Comparison of ENCODE assay signal across 11 mouse cellular contexts in the genomic region with DNA sequence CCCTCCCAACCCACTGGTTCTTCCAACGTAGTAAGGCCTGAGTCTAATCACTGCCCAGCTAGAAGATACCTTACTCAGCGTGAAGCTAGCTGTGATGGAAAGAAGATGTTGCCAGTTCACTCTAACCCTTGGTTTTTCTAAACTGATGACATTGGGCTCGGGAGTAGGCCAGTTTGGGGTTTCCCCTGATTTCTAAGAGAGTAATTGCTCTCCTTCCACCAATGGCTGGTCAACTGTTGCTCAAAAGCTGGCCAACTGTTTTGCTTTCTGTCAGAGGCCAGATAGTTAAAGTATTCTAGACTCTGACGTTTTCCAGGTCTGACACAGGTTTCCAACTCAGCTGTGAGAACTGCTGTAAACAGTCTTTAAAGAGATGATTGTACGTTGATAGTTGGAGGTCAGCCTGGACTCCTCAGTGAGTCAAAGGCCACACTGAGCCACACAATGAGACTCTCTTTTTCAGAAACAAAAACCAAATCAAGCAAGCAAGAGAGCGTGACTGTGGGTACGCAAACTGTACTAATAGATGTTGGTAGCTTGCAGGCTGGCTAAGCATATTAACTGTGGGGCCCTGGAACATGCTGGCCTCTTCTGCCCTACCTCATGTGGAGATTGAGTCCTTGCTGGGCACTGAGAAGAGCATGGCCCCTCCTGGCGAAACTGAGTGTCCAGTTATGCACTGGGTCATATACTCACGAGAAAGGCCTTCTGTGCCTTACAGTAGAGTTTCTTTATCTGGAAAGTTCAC. TPM values are rescaled to one million over a fixed set of nuclear protein-coding genes. Genes with fewer than 3 reads are reported as not detected.
A peak's percentile ranks its signal among the peaks of the same experiment; 100 is the strongest.
DNase-seq lines count a peak whose midpoint lies in the region; ATAC-seq and TF ChIP-seq lines count a peak whose summit lies in the region.
"Had no signal": no experiment of that assay in that cellular context is flagged by ENCODE, and none has a peak within 500 bp of the region (broad histone marks: within the 10 kb centered on the region; RNA-seq: fewer than 3 reads in every experiment).

No protein-coding gene starts in this region.

- peak overlapping the region; percentile 97 for H3K4me3 ChIP-seq in gastrocnemius, adult 2 months
- H3K4me3 ChIP-seq in liver, embryonic 13.5 days (replicated peaks), result no peak overlapping the region
- no peak overlapping the region for H3K4me3 ChIP-seq in liver, embryonic 12.5 days
- H3K4me3 ChIP-seq in brown adipose tissue, adult 24 weeks (ENCODE audit: insufficient read depth, low read depth, low read length), result peak overlapping the region; percentile 27; the same call in 1 of the 2 replicates
- H3K4me3 ChIP-seq in forebrain, embryonic 13.5 days, result no peak overlapping the region
- H3K4me3 ChIP-seq: limb, embryonic 15.5 days had no signal

- TF ChIP-seq CTCF in gastrocnemius, adult 2 months (IDR thresholded peaks at IDR 0.05), result no peak

- DNase-seq in gastrocnemius, adult 2 months, result no peak
- DNase-seq in gastrocnemius, postnatal 25 days, result no peak
- no peak for DNase-seq in liver, embryonic 13.5 days
- DNase-seq in kidney, postnatal 14 days, result peak; percentile 48
- DNase-seq in embryo, embryonic 10 days (ENCODE audit: low spot score), result no peak
- DNase-seq: right cerebral cortex, adult 18-20 months; thymus, adult 18-20 months had no signal

- no peaks in the 10 kb centered on the region for H3K9me3 ChIP-seq in liver, embryonic 13.5 days (replicated peaks)
- no peaks in the 10 kb centered on the region for H3K9me3 ChIP-seq in liver, embryonic 12.5 days (replicated peaks)
- H3K9me3 ChIP-seq in forebrain, embryonic 13.5 days (replicated peaks), result no peaks in the 10 kb centered on the region
- H3K9me3 ChIP-seq: limb, embryonic 15.5 days had no signal

- peak overlapping the region; percentile 39 for H3K27ac ChIP-seq in gastrocnemius, adult 2 months
- H3K27ac ChIP-seq in liver, embryonic 13.5 days, result no peak overlapping the region
- no peak overlapping the region for H3K27ac ChIP-seq in liver, embryonic 12.5 days
- peak overlapping the region; percentile 70 for H3K27ac ChIP-seq in brown adipose tissue, adult 24 weeks (replicated peaks; ENCODE audit: low read depth, low read length)
- no peak overlapping the region for H3K27ac ChIP-seq in forebrain, embryonic 13.5 days
- H3K27ac ChIP-seq: limb, embryonic 15.5 days had no signal

- intact Hi-C loops in gastrocnemius, adult 2 months (cut with DNase I), result loop anchor here (10.0 kb wide), 1 partner anchor 68 kb away; no protein-coding TSS in a partner anchor

- H3K4me2 ChIP-seq in liver, embryonic 13.5 days, result peak overlapping the region; percentile 17; the same call in 1 of the 2 replicates
- H3K4me2 ChIP-seq in liver, embryonic 12.5 days, result no peak overlapping the region
- no peak overlapping the region for H3K4me2 ChIP-seq in forebrain, embryonic 13.5 days
- H3K4me2 ChIP-seq: limb, embryonic 15.5 days had no signal

- H3K4me1 ChIP-seq in liver, embryonic 13.5 days (replicated peaks), result peaks cover 50% of the 10 kb centered on the region
- peaks cover 48% of the 10 kb centered on the region for H3K4me1 ChIP-seq in liver, embryonic 12.5 days
- peaks cover 39% of the 10 kb centered on the region for H3K4me1 ChIP-seq in brown adipose tissue, adult 24 weeks (ENCODE audit: control insufficient read depth, insufficient read depth, insufficient read length, low read length)
- peaks cover 14% of the 10 kb centered on the region for H3K4me1 ChIP-seq in forebrain, embryonic 13.5 days

- H3K36me3 ChIP-seq in liver, embryonic 13.5 days, result no peaks in the 10 kb centered on the region
- no peaks in the 10 kb centered on the region for H3K36me3 ChIP-seq in liver, embryonic 12.5 days
- no peaks in the 10 kb centered on the region for H3K36me3 ChIP-seq in forebrain, embryonic 13.5 days (ENCODE audit: poor library complexity, severe bottlenecking)
- H3K36me3 ChIP-seq: limb, embryonic 15.5 days had no signal

- no peak overlapping the region for H3K9ac ChIP-seq in liver, embryonic 13.5 days
- H3K9ac ChIP-seq in liver, embryonic 12.5 days, result no peak overlapping the region
- no peak overlapping the region for H3K9ac ChIP-seq in forebrain, embryonic 13.5 days
- H3K9ac ChIP-seq: limb, embryonic 15.5 days had no signal

- WGBS in liver, embryonic 13.5 days (ENCODE audit: insufficient replicate concordance), result 54% methylated on average over 9 of the region's 9 CpGs
- WGBS in liver, embryonic 12.5 days (ENCODE audit: insufficient replicate concordance), result 57% methylated on average over 9 of the region's 9 CpGs
- WGBS in forebrain, embryonic 13.5 days, result 67% methylated on average over 9 of the region's 9 CpGs

- no peak for ATAC-seq in liver, embryonic 13.5 days (ENCODE audit: low read depth)
- no peak for ATAC-seq in liver, embryonic 12.5 days
- ATAC-seq in forebrain, embryonic 13.5 days, result no peak

- H3K27me3 ChIP-seq in liver, embryonic 13.5 days, result peaks cover 39% of the 10 kb centered on the region
- peaks cover 36% of the 10 kb centered on the region for H3K27me3 ChIP-seq in liver, embryonic 12.5 days (replicated peaks)
- peaks cover 19% of the 10 kb centered on the region for H3K27me3 ChIP-seq in forebrain, embryonic 13.5 days
- H3K27me3 ChIP-seq: limb, embryonic 15.5 days had no signal

RNA-seq across cellular contexts. Expression of a gene that starts 2.9 kb away (rescaled TPM):
- 10 to 100 TPM in 1 of 2 experiments, 1 to 10 TPM in 1; 8.6 to 15.2 TPM for total RNA-seq in gastrocnemius, adult 2 months (2021)
- total RNA-seq in gastrocnemius, postnatal 25 days (2021), result 10 to 100 TPM in 1 of 2 experiments, 1 to 10 TPM in 1; 7.9 to 10.7 TPM
- 0.71 and 0.78 TPM in 2 replicates for polyA plus RNA-seq in liver, embryonic 13.5 days (2015; fragmentation: Nextera tagmentation; extraction: Ambion mirVana)
- polyA plus RNA-seq in liver, embryonic 12.5 days (2016; fragmentation: Nextera tagmentation; extraction: Ambion mirVana), result 1.2 and 1.3 TPM in 2 replicates
- polyA plus RNA-seq in brown adipose tissue, adult 24 weeks (2012; ENCODE audit: insufficient read depth, insufficient read length, missing spikeins), result 10.9 and 13.1 TPM in 2 replicates
- polyA plus RNA-seq in forebrain, embryonic 13.5 days (2015; fragmentation: Nextera tagmentation; extraction: Ambion mirVana), result 0.36 and 0.64 TPM in 2 replicates

RNA-seq across cellular contexts. Expression of a gene that starts 29.6 kb away (rescaled TPM):
- 10 to 100 TPM; 16.1 to 23.8 TPM for total RNA-seq in gastrocnemius, adult 2 months (2021)
- 10 to 100 TPM; 14.6 to 15.6 TPM for total RNA-seq in gastrocnemius, postnatal 25 days (2021)
- polyA plus RNA-seq in liver, embryonic 13.5 days (2015; fragmentation: Nextera tagmentation; extraction: Ambion mirVana), result 28.0 and 28.2 TPM in 2 replicates
- polyA plus RNA-seq in liver, embryonic 12.5 days (2016; fragmentation: Nextera tagmentation; extraction: Ambion mirVana), result 29.7 and 30.9 TPM in 2 replicates
- polyA plus RNA-seq in brown adipose tissue, adult 24 weeks (2012; ENCODE audit: insufficient read depth, insufficient read length, missing spikeins), result 64.0 and 71.4 TPM in 2 replicates
- polyA plus RNA-seq in forebrain, embryonic 13.5 days (2015; fragmentation: Nextera tagmentation; extraction: Ambion mirVana), result 26.5 and 31.1 TPM in 2 replicates

Comparison
In these comparisons a context has a peak if more than half of its experiments do, and no peak if none do; other contexts are left out.
1. H3K27ac ChIP-seq: peak in gastrocnemius, adult 2 months (single experiment) and brown adipose tissue, adult 24 weeks (single experiment); none in liver, embryonic 13.5 days (single experiment), liver, embryonic 12.5 days (single experiment) and forebrain, embryonic 13.5 days (single experiment).
2. H3K4me3 ChIP-seq: peak in gastrocnemius, adult 2 months (single experiment) and brown adipose tissue, adult 24 weeks (single experiment); none in liver, embryonic 13.5 days (single experiment), liver, embryonic 12.5 days (single experiment) and forebrain, embryonic 13.5 days (single experiment).